Mouse (Mus musculus): ENCODE results near the gene AL607142.1. TPM values are rescaled to one million over a fixed set of nuclear protein-coding genes. Genes with fewer than 3 reads are reported as not detected.

Gene AL607142.1
- total RNA-seq, 1 experiment from 2014 or later: not detected

DNA sequence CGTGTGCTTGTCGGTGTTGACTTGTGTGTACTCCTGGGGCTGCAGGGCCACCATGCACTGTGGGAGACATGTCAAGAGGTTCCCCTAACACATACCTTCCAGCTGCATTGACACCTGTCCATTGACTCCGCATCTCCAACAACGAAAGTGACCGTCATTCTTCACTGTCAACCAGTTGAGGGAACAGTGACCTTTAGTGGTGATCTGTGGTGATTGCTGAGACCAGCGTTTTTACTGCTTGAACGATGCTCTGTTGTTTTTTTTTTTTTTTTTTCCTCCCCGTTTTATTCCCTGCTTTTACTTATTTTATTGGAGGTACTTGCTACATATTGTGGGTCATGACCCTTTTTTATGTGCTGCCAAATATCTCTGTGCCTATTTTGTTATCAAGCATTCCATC, 7.3 kb upstream of the AL607142.1 start:
- no peak for DNase-seq

DNA sequence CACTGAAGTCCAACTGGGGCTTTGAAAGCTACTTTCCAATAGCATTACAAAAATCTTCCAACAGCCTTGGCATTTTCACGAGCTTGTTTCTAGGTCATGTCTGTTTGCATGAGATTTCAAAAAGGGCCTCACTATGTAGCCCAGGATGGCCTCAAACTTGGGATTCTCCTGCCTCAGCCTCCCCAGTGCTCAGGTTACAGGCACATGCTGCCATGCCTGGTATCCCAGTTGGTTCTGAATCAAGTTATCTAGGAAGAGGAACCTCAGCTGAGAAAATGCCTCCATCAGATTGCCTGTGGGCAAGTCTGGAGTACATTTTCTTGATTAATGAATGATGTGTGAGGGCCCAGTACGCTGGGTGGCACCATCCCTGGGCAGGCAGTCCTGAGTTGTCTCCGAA, 6.6 kb upstream of the AL607142.1 start:
- DNase-seq: no peak

DNA sequence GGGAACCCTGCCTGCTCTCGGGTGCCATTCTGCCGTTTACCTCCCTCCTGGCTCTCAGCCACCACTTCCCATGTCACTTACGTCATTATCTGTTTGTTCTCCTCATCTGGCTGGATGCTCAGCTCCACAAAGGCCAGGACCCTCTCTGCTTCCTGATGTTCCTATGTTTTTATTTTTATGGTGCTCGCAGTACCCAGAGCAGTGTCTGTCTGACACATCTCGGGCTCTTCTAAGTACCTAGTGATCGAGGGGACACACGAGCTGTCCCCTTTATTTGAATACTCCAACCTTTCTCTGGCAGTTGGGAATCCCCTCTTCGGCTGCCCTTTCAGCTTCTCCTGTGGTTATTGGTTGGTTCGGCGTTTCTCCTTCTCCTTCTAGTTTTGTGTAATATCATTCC, 6.0 kb upstream of the AL607142.1 start:
- no peak for DNase-seq

DNA sequence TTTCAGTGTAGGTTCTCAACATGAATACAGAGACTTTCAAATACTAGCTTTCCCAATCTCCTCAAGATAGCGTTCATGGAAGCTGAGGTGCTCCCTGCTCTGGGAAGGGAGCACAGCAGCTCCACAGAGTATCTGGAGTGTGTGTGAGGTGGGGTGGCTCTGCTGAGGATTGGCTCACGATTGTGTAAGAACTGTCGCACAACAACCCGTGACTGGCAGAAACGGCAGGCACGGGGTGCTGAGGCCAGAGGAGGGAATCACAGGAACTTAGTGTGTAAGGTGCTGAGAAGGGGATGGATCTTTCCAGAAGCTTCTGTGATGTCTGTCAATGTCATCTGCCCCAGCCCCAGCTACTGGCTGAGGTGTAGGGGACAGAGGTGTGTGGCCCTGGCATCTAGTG, 3.1 kb upstream of the AL607142.1 start:
- DNase-seq: no peak

DNA sequence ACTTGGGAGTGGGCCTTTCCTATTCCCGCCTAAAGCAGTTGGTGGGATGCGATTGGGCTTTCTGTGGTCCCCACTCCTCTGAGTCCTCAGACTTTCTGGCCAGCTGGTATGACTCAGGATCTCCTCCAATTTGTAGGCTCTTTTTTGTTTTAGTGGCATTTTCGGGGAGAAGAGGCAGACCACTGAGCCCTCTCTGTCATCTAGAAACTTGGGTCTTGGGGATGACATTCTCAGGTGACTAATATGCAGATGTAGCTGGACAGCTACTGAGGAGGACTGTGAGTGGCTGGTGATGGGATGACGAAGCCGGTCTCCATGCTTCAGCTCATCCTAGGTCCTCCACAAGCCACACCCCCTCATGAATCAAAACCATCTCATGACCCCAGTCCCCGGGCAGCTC, 2.6 kb upstream of the AL607142.1 start:
- no peak for DNase-seq

DNA sequence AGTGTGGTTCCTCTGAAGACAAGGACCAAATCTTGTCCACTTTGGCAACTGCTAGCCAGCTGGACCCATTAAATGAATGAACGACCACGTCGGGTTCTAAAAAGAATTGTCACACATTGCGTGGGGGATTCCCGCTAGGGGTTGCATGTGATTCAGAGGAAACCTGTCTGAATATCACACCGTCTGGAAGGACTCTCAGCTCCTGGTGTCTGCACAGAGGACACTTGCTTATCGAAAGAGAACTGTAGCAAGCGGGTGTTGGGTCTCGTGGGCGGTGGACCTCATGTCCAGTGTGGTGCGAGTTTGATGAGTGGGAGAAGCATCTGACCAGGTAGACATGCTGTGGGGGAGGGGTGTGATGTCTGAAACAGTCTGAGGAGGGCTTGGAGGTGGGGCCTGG, 2.0 kb upstream of the AL607142.1 start:
- DNase-seq: no peak

DNA sequence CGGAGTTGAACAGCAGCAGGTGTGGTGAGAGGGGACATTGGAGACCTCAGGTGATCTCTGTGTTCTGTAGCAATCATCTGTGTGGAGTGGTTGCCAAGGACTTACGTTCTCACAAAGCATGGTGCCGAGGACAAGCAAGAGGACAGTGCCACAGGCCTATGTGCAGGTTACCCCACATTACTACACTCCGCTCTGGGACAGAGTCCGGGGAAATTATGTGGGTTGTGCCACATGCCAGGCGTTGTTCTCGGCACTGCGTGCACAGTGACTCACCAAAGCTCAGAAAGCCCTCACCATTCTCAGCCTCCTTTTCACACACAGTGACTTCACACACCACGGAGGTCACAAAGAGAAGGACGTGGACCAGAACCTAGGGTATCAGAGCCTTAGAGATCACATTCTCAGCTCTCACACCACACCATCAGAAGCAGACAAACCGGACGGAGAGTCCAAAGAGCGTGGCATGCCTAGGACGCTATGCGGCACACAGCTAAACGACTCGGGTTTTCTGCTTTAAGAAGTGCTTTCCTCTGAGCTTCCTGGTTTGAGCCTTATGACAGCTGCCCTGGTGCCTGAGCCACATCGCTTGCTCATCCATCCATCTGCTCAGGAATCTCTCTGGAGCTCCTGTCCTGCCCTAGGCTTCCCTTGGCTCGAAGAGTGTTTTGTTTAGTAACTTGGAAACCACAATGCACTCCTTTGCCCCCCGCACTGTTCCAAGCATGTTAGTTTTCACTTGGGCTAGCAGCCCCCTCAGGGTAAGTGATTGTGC, 1.3 kb upstream of the AL607142.1 start:
- DNase-seq: no peak

DNA sequence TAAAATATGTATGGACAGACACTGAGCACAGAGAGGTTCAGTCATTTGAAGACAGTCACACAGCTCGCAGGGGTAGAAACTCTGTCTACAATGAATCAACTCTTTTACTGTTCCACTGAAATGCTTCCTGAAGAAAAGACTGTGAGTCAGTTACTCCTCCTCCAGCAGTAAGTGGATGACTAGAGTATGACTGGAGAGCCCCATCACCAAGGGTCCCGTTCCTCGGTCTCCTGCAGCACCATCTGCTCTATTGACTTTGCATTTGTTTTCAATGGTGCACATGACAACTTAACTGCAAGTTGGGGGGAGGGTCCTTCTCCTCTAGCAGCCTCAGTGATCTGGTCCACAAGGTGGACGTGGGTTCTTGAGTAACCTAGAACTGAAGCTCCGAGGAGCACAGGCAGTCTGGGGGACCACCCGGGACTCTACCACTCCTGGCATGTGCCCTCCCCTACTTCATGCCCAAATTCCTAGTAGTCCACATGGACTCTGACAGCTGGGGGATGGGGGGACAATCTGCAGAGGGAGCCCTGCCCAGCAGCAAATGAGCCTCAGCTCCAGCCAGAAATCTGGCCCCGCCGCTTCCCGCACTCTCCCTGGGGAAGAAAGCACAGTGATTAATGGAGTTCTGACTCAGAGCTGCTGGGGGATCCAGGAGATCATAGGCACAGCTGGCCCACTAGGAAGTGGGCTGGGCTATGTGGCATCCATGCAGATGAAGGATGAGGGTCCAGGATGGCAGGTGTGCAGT, 2.2 kb downstream of the AL607142.1 start:
- DNase-seq: no peak

DNA sequence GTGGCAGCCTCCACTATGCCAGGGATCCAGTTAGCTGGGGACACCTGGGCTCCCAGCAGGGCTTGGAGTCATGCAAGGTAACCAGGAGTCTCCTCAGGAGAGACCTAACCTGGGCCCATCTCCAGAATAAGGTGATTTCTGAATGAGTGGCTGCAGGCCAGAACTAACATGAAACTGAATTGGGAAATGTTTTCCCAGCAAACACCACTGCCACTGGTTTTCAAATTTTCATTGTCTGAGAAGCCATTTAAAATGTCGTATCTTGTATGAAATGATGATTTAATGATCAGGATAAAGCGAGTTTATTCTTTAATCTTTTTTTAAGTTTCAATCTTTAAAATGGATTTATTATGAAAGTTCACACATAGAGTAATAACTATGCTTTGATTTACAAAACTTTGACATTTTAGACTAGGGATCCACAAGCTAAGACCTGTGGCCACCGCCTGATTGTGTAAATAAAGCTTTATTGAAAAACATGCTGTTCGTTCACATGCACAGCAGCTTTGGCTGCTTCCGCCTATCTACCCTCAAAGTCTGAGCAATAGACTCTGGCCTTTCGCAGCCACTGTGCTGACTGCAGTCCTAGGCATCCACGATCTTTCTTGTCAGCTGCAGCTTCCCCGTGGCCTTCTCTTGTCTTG, 2.9 kb downstream of the AL607142.1 start:
- DNase-seq: no peak

DNA sequence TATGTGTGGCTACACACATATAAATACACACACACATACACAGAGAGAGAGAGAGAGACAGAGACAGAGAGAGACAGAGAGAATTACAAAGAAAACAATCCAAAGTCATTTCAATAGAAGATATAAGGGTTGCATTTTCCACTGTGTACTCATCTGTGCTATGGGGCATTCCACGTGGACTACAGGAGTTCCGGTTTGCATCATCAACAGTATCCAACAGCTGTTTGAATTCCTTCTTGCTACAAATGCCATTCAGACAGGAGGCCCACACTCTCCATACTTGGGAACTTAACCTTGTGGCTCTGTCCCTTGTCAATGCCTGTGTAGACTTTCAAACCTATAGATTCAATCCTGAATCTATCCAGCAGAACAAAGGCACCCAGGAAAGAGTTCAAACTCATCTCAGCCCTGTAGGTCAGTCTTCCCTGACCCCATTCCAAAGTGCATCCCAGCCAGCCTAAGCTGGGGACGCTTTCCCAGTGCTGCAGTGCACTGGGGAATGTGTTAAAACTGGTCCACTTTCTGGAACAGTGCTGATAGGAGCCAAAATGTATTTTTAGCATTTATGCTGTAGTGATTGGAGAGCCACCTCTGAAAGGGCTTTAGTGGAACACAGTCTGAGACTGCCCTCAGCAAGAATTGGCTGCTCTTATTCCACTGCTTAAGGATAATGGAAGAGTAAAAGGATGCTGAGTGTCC, 4.2 kb downstream of the AL607142.1 start:
- no peak for DNase-seq

DNA sequence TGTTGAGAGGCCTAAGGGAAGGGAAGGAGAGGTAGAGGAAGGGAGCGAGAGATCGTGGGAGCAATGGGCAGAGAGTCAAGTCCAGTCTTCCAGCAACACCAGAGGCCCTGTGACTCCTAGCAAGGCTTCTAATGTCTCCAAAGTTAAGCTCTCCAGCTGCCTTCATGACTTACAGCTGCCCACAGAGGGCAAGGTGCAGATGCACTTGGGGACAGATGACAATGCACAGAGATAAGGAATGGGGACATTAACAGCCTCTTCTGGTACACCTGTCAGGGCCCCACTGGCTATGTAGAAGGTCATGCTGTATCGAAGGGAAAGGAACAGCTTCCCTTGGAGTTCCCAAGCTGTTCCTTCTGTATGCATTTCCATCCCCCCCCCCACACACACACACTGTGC, 4.8 kb downstream of the AL607142.1 start:
- DNase-seq: no peak

DNA sequence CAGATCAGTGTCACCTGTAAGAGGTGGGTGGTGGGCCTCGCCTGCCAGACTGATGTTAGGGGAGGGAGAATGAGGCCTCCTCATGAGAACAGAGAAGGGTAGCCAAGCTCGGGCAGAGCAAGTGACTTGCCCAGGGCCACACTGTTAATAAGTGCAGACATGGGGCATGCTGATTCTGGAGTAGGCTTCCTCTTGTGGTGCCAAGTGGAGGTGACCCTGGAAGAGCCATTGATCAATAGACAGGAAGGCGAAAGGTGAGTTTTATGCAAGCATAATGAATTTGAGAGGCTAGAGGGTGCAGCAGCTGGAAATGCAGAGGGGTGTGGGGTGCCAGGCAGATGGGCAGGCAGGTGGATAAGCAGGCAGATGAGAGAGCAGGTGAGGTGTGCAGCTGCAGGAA, 6.6 kb downstream of the AL607142.1 start:
- DNase-seq: no peak

DNA sequence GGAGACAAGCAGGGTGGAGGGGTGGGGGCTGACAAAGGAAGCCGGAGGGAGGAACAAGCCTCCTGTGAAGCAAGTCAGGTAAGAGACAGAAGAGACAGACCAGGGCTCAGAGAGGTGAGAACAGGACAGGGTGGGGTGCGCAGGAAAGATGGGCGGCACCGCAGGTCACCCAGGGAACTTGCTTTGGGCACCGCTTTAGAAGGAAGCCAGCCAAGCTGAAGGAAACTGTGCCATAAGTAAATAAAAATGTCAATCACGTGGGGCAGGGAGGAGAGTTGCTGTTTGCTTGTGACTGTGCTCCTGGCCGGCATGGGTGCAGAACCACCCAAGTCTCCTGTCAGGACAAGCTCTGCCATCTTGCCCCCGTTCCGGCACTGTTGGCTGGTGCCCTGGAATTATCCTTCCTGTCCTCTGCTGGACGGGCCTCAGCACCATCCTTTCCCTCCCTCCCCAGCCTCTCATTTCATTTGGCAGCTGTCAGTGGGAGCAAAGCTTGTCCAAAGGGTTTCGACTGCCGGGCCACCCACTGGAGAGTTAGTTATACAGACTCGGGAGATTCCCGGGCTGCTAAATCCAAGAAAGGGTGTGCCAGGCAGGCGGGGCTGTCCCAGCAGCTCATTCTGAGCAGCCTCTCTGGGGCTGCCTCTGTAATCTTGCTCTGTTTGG, 7.2 kb downstream of the AL607142.1 start:
- DNase-seq: no peak

DNA sequence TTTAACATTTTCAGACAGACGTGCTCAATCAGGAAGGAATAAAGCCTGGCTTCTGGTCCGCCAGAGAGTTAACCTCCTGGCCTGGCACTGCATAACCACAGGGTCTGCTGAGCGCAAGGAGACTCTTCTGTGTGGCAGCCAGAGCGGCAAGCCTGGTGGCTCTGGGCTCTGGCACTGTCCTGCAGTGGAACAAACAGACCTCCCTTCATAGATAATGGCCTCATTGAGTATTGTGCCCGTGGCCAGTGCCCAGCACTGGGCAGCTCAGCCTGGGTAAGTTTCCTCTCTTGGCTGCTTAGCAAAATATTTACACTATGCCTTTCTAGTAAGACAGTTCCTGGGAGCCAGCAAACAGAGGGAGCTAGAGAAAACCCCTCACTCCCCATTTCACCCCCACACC, 9.3 kb downstream of the AL607142.1 start:
- no peak for DNase-seq

DNA sequence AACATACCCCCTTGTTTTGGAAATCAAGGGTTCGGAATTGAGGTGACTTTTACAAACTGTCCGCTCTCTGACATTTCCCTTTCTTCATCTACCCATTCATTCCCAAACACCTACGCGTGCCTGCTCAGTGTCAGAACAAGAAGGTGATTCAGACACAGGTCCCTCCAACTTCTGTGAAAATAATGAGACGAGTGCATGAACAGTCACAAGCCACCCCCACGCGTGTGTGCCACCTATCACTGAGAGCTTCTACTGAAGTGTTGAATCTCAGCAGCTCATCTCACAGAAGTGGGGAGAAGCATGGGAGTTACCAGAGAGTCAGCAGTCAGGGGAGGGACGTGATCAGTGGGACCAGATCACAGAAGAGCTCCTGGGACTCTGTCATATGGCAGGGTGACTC, 12.5 kb downstream of the AL607142.1 start:
- DNase-seq: no peak

DNA sequence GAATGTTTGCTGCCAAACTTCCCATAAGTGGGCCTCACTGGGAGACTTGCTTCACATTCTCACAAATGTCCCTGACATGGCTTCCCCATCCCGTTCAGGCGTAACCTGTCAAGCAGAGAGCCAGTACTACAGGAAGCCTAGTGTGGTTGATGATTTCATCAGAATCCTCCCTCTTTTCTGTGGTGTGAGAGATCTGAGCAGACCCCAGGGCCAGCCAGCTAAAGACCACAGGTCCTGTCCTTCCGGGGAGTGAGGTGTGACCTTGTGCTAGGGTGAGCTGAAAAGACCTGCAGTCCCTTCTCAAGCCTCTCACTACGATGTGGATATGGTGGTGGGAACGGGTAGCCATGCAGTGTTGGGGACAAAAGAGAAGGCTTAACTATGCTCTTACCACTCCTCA, 17.7 kb downstream of the AL607142.1 start:
- DNase-seq: no peak

DNA sequence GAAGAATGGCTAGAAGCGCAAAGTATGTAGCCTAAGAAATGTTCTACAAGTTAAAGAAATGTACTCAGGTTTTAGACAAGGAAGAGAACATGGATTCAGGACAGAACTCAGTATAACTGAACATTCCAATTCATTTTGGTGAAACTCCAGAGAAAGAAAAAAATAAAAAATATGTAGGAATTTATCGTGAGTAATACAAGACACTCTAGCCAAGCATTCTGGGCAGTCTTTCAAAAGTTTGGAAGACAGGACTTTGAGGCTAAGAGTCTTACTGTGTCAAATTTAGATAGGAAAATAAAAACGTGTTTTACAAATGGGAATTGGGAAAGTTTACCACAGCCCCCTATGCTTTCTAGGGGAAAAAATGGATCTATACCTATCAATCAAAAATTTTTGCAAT, 18.9 kb downstream of the AL607142.1 start:
- DNase-seq: no peak

DNA sequence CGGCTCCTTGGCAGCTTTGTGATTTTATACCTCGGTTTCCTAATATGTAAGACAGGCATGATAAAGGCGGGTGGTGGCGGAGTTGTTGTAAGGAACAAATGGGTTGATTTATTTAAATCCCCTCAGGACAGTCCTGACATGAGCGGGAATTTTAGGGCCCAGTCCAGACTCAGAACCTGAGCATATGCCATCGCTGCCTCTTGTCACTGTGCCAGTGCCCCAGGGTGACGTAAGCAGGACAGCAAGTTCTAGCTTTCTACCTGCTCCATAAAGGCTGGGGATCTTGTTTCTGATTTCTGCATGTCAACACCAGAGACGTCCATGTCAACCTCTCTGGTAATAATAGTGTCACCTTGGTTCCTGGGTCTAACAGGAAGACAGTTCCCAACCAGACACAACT, 24.7 kb downstream of the AL607142.1 start:
- DNase-seq: no peak

DNA sequence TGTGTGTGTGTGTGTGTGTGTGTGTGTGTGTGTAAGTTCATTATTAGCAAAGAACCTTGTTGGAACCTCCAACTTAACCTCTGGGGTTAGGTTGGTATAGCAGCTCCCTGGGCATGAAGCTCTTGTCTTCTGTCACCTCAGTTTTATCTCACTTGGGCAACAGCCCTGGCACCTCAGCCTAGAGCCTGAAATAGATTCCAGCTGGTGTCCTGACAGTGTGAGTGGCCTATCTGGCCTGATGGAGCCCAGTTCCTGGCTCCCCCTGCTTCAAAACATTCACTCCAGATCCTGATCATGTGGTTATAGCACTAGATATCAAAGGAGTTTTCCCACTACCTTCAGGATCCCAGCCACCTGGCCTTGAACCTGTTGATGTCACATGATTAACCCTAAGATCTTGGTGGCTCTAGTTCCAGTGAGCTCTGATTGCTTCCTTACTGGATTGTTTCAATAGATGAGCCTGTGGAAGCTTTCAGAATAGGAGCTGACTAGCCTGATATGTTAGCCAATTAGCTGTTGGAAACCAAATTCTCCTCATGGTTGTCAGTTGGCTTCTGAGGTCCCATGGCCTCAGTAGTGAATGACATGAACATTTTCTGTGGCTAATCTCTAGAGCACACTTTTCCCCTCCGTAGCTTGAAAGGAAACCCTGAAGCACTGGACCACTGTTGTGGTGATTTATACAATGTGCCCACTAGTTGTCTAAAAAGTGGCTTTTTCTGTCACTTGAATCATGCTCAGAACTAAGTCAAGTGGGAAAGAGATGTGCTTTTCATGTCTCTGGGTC, 27.4 kb downstream of the AL607142.1 start:
- no peak for DNase-seq

DNA sequence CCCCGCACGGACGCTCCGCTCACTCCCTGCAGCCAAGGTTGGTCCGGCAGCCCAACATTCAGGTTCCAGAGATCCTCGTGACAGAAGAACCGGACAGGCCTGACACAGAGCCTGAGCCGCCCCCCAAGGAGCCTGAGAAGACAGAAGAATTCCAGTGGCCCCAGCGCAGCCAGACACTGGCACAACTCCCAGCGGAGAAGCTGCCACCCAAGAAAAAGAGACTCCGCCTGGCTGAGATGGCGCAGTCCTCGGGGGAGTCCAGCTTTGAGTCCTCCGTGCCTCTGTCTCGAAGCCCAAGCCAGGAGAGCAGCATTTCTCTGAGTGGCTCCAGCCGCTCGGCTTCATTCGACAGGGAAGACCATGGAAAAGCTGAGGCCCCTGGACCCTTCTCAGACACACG, 32.1 kb downstream of the AL607142.1 start:
- DNase-seq: no peak

DNA sequence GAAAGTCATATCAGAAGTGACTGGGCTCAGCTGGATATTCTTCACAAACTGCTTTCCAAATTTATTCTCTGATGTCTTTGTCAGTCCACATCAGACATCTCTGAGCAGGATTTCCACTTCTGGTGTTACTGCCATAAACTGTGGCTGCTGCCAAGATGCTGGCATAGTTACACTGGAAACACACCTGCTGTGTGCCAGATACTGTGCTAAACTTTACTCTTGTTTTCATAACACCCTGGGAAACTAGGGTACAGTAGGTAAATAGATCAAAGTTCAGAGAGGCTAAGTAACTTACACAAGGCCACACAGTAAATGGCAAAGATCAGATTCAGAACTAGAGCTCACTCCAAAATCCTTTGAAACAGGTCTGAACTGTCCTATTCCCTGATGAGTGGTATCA, 36.4 kb downstream of the AL607142.1 start:
- DNase-seq: no peak
